Mouse (Mus musculus) embryonic facial prominence, embryonic 10.5 days (tissue): ENCODE data around the gene Prx. TPM values are rescaled to one million over a fixed set of nuclear protein-coding genes. Genes with fewer than 3 reads are reported as not detected.
"Not testable (repeated sequence)": the region's sequence is repeated elsewhere in the genome, so short reads cannot be mapped to it uniquely, and the experiment has no call there.

Experiments
- DNase-seq: peaks from one replicate; pipeline ENCODE4 v3.0.0-alpha.2; 2017; ENCODE audit warnings: low spot score
- H3K27ac ChIP-seq: fragments of 300-500 bp; sonication (generic); replicated peaks from 2 replicates; pipeline ENCODE4 v1.5.1; 2016; ENCODE audit warnings: mild to moderate bottlenecking
- H3K27me3 ChIP-seq: fragments of 300-500 bp; sonication (generic); replicated peaks from 2 replicates; pipeline ENCODE4 v1.6.1; 2016; ENCODE audit warnings: low read depth, mild to moderate bottlenecking; ENCODE audit not compliant: poor library complexity, severe bottlenecking
- H3K36me3 ChIP-seq: fragments of 300-500 bp; sonication (generic); replicated peaks from 2 replicates; pipeline ENCODE4 v1.6.1; 2016; ENCODE audit warnings: mild to moderate bottlenecking, moderate library complexity
- H3K4me1 ChIP-seq: fragments of 300-500 bp; sonication (generic); 2 replicates; pipeline ENCODE4 v1.6.1; 2016
- H3K4me3 ChIP-seq: fragments of 300-500 bp; sonication (generic); 2 replicates; pipeline ENCODE4 v1.5.1; 2016; ENCODE audit warnings: mild to moderate bottlenecking, moderate library complexity
- H3K9me3 ChIP-seq: fragments of 300-500 bp; sonication (generic); 2 replicates; pipeline ENCODE4 v1.6.1; 2016; ENCODE audit warnings: mild to moderate bottlenecking
- WGBS: fragments of 180-500 bp; shearing (Covaris S2); methylation state at CpG from one replicate; pipeline ENCODE4 v1.1.7; 2016; 5-methylcytosine and 5-hydroxymethylcytosine counted together
- polyA plus RNA-seq: library from polyadenylated mRNA; unstranded; fragments of >200 nt; fragmentation: Nextera tagmentation; extraction: Ambion mirVana; gene quantifications from 2 replicates; pipeline ENCODE4 v1.2.1, GENCODE M21; 2016

Gene Prx
- polyA plus RNA-seq, 1 experiment from 2014 or later: 4.2 TPM

GRCm38 (mm10) chr7:27486770-27487697, 12.1 kb upstream of the Prx start, which contains the start of gene Sertad1:
Gene Sertad1, plus strand, starts transcription at chr7:27486910.
- H3K36me3 ChIP-seq: peaks cover 10% of the 10 kb centered on the region
- peak within 1 kb of the TSS; percentile 98 for H3K27ac ChIP-seq
- under 1% methylated on average over 80 of the region's 80 CpGs for WGBS
- H3K4me3 ChIP-seq: peak within 1 kb of the TSS; percentile 85
- DNase-seq: peak; percentile 100
- peaks cover 57% of the 10 kb centered on the region for H3K4me1 ChIP-seq
- peaks cover 7% of the 10 kb centered on the region for H3K27me3 ChIP-seq
- H3K9me3 ChIP-seq: no peaks in the 10 kb centered on the region

- Histone ChIP-seq H3K27me3 (peaks cover 7% of the 10 kb centered on the region), H3K9me3 (no peaks in the 10 kb centered on the region), H3K4me3 (peak overlapping the region; percentile 85), H3K4me1 (peaks cover 51% of the 10 kb centered on the region), H3K27ac (peak overlapping the region; percentile 98), H3K36me3 (peaks cover 10% of the 10 kb centered on the region)
- 1% methylated on average over 13 of the region's 13 CpGs for WGBS
- DNase-seq: peak; percentile 45
Observed at GRCm38 (mm10) chr7:27487740-27488268, 11.3 kb upstream of the Prx start.

- Histone ChIP-seq H3K4me1 (peaks cover 51% of the 10 kb centered on the region), H3K27ac (peak overlapping the region; percentile 93), H3K27me3 (peaks cover 7% of the 10 kb centered on the region), H3K9me3 (no peaks in the 10 kb centered on the region), H3K4me3 (peak overlapping the region; percentile 11; the same call in 1 of the 2 replicates), H3K36me3 (peaks cover 10% of the 10 kb centered on the region)
- WGBS: 92% methylated on average over 25 of the region's 25 CpGs
- DNase-seq: no peak
Observed at GRCm38 (mm10) chr7:27489270-27489869, 9.8 kb upstream of the Prx start.

GRCm38 (mm10) chr7:27490227-27490542, 8.9 kb upstream of the Prx start:
- H3K27ac ChIP-seq: peak overlapping the region; percentile 93

GRCm38 (mm10) chr7:27490543-27491329, 8.4 kb upstream of the Prx start:
- H3K36me3 ChIP-seq: peaks cover 10% of the 10 kb centered on the region
- WGBS: under 1% methylated on average over 32 of the region's 33 CpGs
- 0 out of 2 replicates have a peak, but pooled peaks cover 2% of the 10 kb centered on the region for H3K9me3 ChIP-seq
- H3K4me3 ChIP-seq: peak overlapping the region; percentile 62
- H3K4me1 ChIP-seq: peaks cover 49% of the 10 kb centered on the region
- H3K27ac ChIP-seq: peak overlapping the region; percentile 93
- peak; percentile 84 for DNase-seq
- peaks cover 7% of the 10 kb centered on the region for H3K27me3 ChIP-seq

More at GRCm38 (mm10) chr7:27490227-27490542, 8.9 kb upstream of the Prx start:
- Histone ChIP-seq H3K27me3 (peaks cover 7% of the 10 kb centered on the region), H3K36me3 (peaks cover 10% of the 10 kb centered on the region), H3K9me3 (0 out of 2 replicates have a peak, but pooled peaks cover 2% of the 10 kb centered on the region), H3K4me3 (peak overlapping the region; percentile 62), H3K4me1 (peaks cover 51% of the 10 kb centered on the region)
- DNase-seq: no peak
- 45% methylated on average over 4 of the region's 4 CpGs for WGBS

GRCm38 (mm10) chr7:27491856-27492255, 7.3 kb upstream of the Prx start:
- Histone ChIP-seq H3K4me1 (peaks cover 46% of the 10 kb centered on the region), H3K36me3 (peaks cover 10% of the 10 kb centered on the region), H3K4me3 (no peak overlapping the region), H3K9me3 (0 out of 2 replicates have a peak, but pooled peaks cover 2% of the 10 kb centered on the region), H3K27me3 (peaks cover 7% of the 10 kb centered on the region), H3K27ac (peak overlapping the region; percentile 40; the same call in 1 of the 2 replicates)
- DNase-seq: no peak
- 71% methylated on average over 7 of the region's 7 CpGs for WGBS

- Histone ChIP-seq H3K27me3 (peaks cover 7% of the 10 kb centered on the region), H3K4me3 (no peak overlapping the region)
- DNase-seq: no peak
Observed at GRCm38 (mm10) chr7:27493022-27493421, 6.1 kb upstream of the Prx start.

GRCm38 (mm10) chr7:27493450-27493849, 5.7 kb upstream of the Prx start:
- no peak for DNase-seq
- H3K4me1 ChIP-seq: peaks cover 37% of the 10 kb centered on the region
- H3K27me3 ChIP-seq: peaks cover 7% of the 10 kb centered on the region
- H3K27ac ChIP-seq: no peak overlapping the region
- H3K4me3 ChIP-seq: no peak overlapping the region
- WGBS: 84% methylated on average over 5 of the region's 5 CpGs
- 0 out of 2 replicates have a peak, but pooled peaks cover 2% of the 10 kb centered on the region for H3K9me3 ChIP-seq
- H3K36me3 ChIP-seq: peaks cover 10% of the 10 kb centered on the region

More at GRCm38 (mm10) chr7:27493022-27493421, 6.1 kb upstream of the Prx start:
- H3K9me3 ChIP-seq: 0 out of 2 replicates have a peak, but pooled peaks cover 2% of the 10 kb centered on the region
- H3K4me1 ChIP-seq: peaks cover 41% of the 10 kb centered on the region
- H3K27ac ChIP-seq: no peak overlapping the region
- 81% methylated on average over 3 of the region's 3 CpGs for WGBS
- peaks cover 10% of the 10 kb centered on the region for H3K36me3 ChIP-seq

GRCm38 (mm10) chr7:27494659-27495367, 4.3 kb upstream of the Prx start:
- H3K4me3 ChIP-seq, H3K9me3 ChIP-seq, DNase-seq, H3K27ac ChIP-seq, H3K27me3 ChIP-seq, H3K36me3 ChIP-seq: not testable (repeated sequence)
- 87% methylated on average over 9 of the region's 9 CpGs for WGBS
- H3K4me1 ChIP-seq: peaks cover 34% of the 10 kb centered on the region

- 0 out of 2 replicates have a peak overlapping the region, but pooled peaks have one; percentile 40 for H3K27ac ChIP-seq
- H3K9me3 ChIP-seq: no peaks in the 10 kb centered on the region
- peaks cover 17% of the 10 kb centered on the region for H3K4me1 ChIP-seq
- no peak for DNase-seq
- 66% methylated on average over 4 of the region's 4 CpGs for WGBS
- no peaks in the 10 kb centered on the region for H3K36me3 ChIP-seq
- no peak overlapping the region for H3K4me3 ChIP-seq
- no peaks in the 10 kb centered on the region for H3K27me3 ChIP-seq
Observed at GRCm38 (mm10) chr7:27501620-27502019, 2.5 kb downstream of the Prx start.

GRCm38 (mm10) chr7:27506765-27507370, 7.7 kb downstream of the Prx start:
- H3K27me3 ChIP-seq: no peaks in the 10 kb centered on the region
- peak overlapping the region; percentile 70 for H3K4me3 ChIP-seq
- H3K9me3 ChIP-seq: no peaks in the 10 kb centered on the region
- no peaks in the 10 kb centered on the region for H3K36me3 ChIP-seq
- peak overlapping the region; percentile 98 for H3K27ac ChIP-seq
- peak; percentile 44 for DNase-seq
- H3K4me1 ChIP-seq: peaks cover 20% of the 10 kb centered on the region
- WGBS: 52% methylated on average over 9 of the region's 9 CpGs
